Mouse (Mus musculus) CH12.LX (cell line): ENCODE results near the gene Epyc.

Source experiments
- CHD1 ChIP-seq: IDR thresholded peaks from 2 replicates; pipeline ENCODE4 v1.6.1; 2012; ENCODE audit warnings: low read depth, low read length, improper control_type of control experiment, inconsistent platforms
- CTCF ChIP-seq, 2 experiments: IDR thresholded peaks in 1 of 2; conservative IDR thresholded peaks in 1 of 2; 2 replicates each; pipeline ENCODE4 v1.5.1; 2011 to 2012; ENCODE audit warnings: low read depth in 2 of 2, low read length in 2 of 2, improper control_type of control experiment in 1 of 2, inconsistent platforms in 1 of 2, mild to moderate bottlenecking in 1 of 2, moderate library complexity in 1 of 2
- POLR2A ChIP-seq: IDR thresholded peaks from 2 replicates; pipeline ENCODE4 v1.6.1; 2011; ENCODE audit warnings: low read depth, mild to moderate bottlenecking, improper control_type of control experiment, low read length
- RAD21 ChIP-seq: IDR thresholded peaks from 2 replicates; pipeline ENCODE4 v1.6.1; 2011; ENCODE audit warnings: low read depth, mild to moderate bottlenecking, low read length, improper control_type of control experiment, moderate library complexity
- SIN3A ChIP-seq: IDR thresholded peaks from 2 replicates; pipeline ENCODE4 v1.6.1; 2012; ENCODE audit warnings: low read length, improper control_type of control experiment, inconsistent platforms
- UBTF ChIP-seq: IDR thresholded peaks from 2 replicates; pipeline ENCODE4 v1.6.1; 2012; ENCODE audit warnings: low read depth, mild to moderate bottlenecking, inconsistent platforms, low read length, improper control_type of control experiment, moderate library complexity
- ZC3H11A ChIP-seq: IDR thresholded peaks from 2 replicates; pipeline ENCODE4 v1.6.1; 2012; ENCODE audit warnings: low read depth, mild to moderate bottlenecking, inconsistent platforms, low read length, improper control_type of control experiment
- ZKSCAN1 ChIP-seq: IDR thresholded peaks from 2 replicates; pipeline ENCODE4 v1.6.1; 2012; ENCODE audit warnings: low read depth, inconsistent platforms, low read length, improper control_type of control experiment, borderline replicate concordance

DNA sequence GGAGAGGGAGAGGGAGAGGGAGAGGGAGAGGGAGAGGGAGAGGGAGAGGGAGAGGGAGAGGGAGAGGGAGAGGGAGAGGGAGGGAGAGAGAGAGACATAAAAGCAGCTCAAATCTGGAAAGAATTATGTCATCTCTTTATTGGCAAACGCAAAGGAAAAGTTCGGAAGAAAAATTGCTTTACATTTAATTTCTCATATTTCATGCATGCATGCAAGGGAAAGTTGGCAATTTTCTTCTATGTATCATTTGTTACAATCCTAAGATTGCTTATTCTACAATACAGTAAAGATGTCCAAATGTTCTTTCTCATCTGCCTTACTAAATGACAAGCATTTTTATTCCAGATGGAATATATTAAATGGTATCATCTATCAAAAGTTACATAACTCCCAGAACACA is 19.5 kb upstream of the Epyc start:
- TF ChIP-seq POLR2A (no peak), CHD1 (no peak), CTCF (conservative IDR thresholded peaks at IDR 0.05 in 1 of 2, IDR thresholded peaks at IDR 0.05 in 1 of 2; ENCODE audit: low read depth in 2 of 2, low read length in 2 of 2) (no peak), ZC3H11A (no peak), RAD21 (no peak), SIN3A (no peak), UBTF (no peak), ZKSCAN1 (no peak)
